In the genomic region with DNA sequence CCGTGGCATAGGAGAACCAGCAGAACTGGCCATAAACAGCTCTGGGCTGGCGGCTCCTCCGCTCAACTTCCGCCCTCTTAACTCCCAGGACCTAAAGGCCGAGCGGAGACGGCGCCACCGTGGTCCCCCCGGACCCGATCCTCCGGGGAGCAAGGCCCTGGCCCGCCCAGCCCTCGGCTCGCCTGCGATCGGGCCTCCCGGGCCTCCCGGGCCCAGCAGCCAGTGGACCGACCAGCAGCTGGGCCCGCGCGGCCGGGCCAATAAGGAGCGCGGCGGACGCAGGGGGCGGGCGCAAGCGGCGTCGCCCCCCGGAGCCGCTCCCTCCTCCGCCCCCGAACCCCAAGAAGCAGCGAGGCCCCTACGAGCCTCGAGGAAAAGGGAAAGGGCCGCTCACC, we compare ENCODE assay signal across 8 mouse cellular contexts. TPM values are rescaled to one million over a fixed set of nuclear protein-coding genes. Genes with fewer than 3 reads are reported as not detected.
A peak's percentile ranks its signal among the peaks of the same experiment; 100 is the strongest.
DNase-seq lines count a peak whose midpoint lies in the region; ATAC-seq and TF ChIP-seq lines count a peak whose summit lies in the region.

No protein-coding gene starts in this region.

- peak overlapping the region; percentile 93 for H3K9ac ChIP-seq in CH12.LX (ENCODE audit: insufficient read depth, low read depth)
- H3K9ac ChIP-seq in stomach, embryonic 14.5 days (replicated peaks; ENCODE audit: low read depth, low read length) = peak overlapping the region; percentile 95

- TF ChIP-seq POLR2A in CH12.LX (IDR thresholded peaks at IDR 0.05; ENCODE audit: low read depth, low read length) = no peak

- WGBS in stomach, embryonic 14.5 days = under 1% methylated on average over 37 of the region's 41 CpGs

- in situ Hi-C loops in CH12.LX (cut with MboI; ENCODE audit: low pct_ligation_motif_present, low pct_unique_long_range_greater_than_20kb, low sequenced_read_pairs) = no loop called here

- no peak overlapping the region for H3K4me2 ChIP-seq in CH12.LX (ENCODE audit: insufficient read depth, low read depth, poor library complexity, severe bottlenecking)
- peak overlapping the region; percentile 88 for H3K4me2 ChIP-seq in stomach, embryonic 14.5 days (replicated peaks; ENCODE audit: low read depth, low read length)

- H3K4me1 ChIP-seq in CH12.LX (ENCODE audit: control insufficient read depth in 1 of 2, insufficient read depth in 2 of 2) = peaks cover 9 to 62% of the 10 kb centered on the region in 2 experiments; a peak in 3 of 4 replicates
- H3K4me1 ChIP-seq in erythroblast, embryonic 14.5 days (ENCODE audit: control insufficient read depth) = peaks cover 53% of the 10 kb centered on the region
- H3K4me1 ChIP-seq in stomach, embryonic 14.5 days (ENCODE audit: control insufficient read depth, insufficient read depth, low read length) = 0 out of 2 replicates have a peak, but pooled peaks cover 3% of the 10 kb centered on the region

- H3K27ac ChIP-seq in CH12.LX (ENCODE audit: insufficient read depth, low read depth) = peak overlapping the region; percentile 91
- peak overlapping the region; percentile 98 for H3K27ac ChIP-seq in stomach, embryonic 14.5 days (ENCODE audit: low read length)

- DNase-seq in gastrocnemius, postnatal 25 days = peak; percentile 86
- DNase-seq in gastrocnemius, postnatal 10 days = no peak
- DNase-seq in CH12.LX (ENCODE audit: extremely low read depth) = no peak
- DNase-seq in liver = peak; percentile 87
- no peak for DNase-seq in cerebellum, postnatal 4 days (ENCODE audit: low spot score in 2 of 2)
- no peak for DNase-seq in adrenal gland, postnatal 4 days (ENCODE audit: low spot score in 2 of 2)

- peaks cover 22 to 48% of the 10 kb centered on the region in 2 experiments for H3K36me3 ChIP-seq in CH12.LX (replicated peaks in 1 of 2; ENCODE audit: control insufficient read depth in 1 of 2, insufficient read depth in 1 of 2, low read length in 1 of 2)
- peaks cover 66% of the 10 kb centered on the region for H3K36me3 ChIP-seq in erythroblast, embryonic 14.5 days (ENCODE audit: control insufficient read depth)
- H3K36me3 ChIP-seq in stomach, embryonic 14.5 days (ENCODE audit: control insufficient read depth, insufficient read depth, low read length) = peaks cover 7% of the 10 kb centered on the region; the same call in 1 of the 2 replicates

- H3K9me3 ChIP-seq in CH12.LX (replicated peaks; ENCODE audit: low read length) = peaks cover 13% of the 10 kb centered on the region
- H3K9me3 ChIP-seq in erythroblast, embryonic 14.5 days (ENCODE audit: control insufficient read depth, low read length) = no peaks in the 10 kb centered on the region
- no peaks in the 10 kb centered on the region for H3K9me3 ChIP-seq in stomach, embryonic 14.5 days (ENCODE audit: control insufficient read depth, low read depth, low read length)

- H3K27me3 ChIP-seq in CH12.LX (replicated peaks) = no peaks in the 10 kb centered on the region
- H3K27me3 ChIP-seq in erythroblast, embryonic 14.5 days (ENCODE audit: control insufficient read depth) = no peaks in the 10 kb centered on the region
- no peaks in the 10 kb centered on the region for H3K27me3 ChIP-seq in stomach, embryonic 14.5 days (ENCODE audit: control insufficient read depth, insufficient read depth, low read length)

- no peak for TF ChIP-seq RAD21 in CH12.LX (IDR thresholded peaks at IDR 0.05; ENCODE audit: low read depth, low read length)

- peak overlapping the region; percentile 86 to 92 (median 88) for H3K4me3 ChIP-seq in CH12.LX (replicated peaks in 1 of 3; ENCODE audit: low read depth in 2 of 3, low read length in 2 of 3, poor library complexity in 1 of 3)
- H3K4me3 ChIP-seq in erythroblast, embryonic 14.5 days (replicated peaks) = peak overlapping the region; percentile 97
- H3K4me3 ChIP-seq in stomach, embryonic 14.5 days (ENCODE audit: low read depth, low read length) = peak overlapping the region; percentile 97

- TF ChIP-seq CTCF in CH12.LX (conservative IDR thresholded peaks at IDR 0.05 in 1 of 2, IDR thresholded peaks at IDR 0.05 in 1 of 2; ENCODE audit: low read depth in 2 of 2, low read length in 2 of 2) = no peak

- H3K79me2 ChIP-seq in CH12.LX (replicated peaks; ENCODE audit: control insufficient read depth, extremely low read depth, insufficient read depth, poor library complexity, severe bottlenecking) = peaks cover 49% of the 10 kb centered on the region

- dilution Hi-C loops in CH12.LX (cut with MboI; ENCODE audit: extremely low pct_ligation_motif_present, extremely low pct_unique_long_range_greater_than_20kb, low sequenced_read_pairs) = no loop called here

- no peak for TF ChIP-seq EP300 in CH12.LX (IDR thresholded peaks at IDR 0.05; ENCODE audit: low read length)

- ATAC-seq in stomach, embryonic 14.5 days (ENCODE audit: insufficient number of reproducible peaks, insufficient read depth, low FRiP score, low read depth) = peak; percentile 81

TF ChIP-seq in CH12.LX, 34 proteins besides CTCF, POLR2A, EP300 and RAD21:
- TF ChIP-seq IRF4 (IDR thresholded peaks at IDR 0.05; ENCODE audit: low read depth, low read length) (0 out of 2 replicates have a peak, but pooled peaks have one; percentile 13), PAX5 (IDR thresholded peaks at IDR 0.05; ENCODE audit: low read length) (no peak), MAZ (IDR thresholded peaks at IDR 0.05; ENCODE audit: low read depth, low read length) (0 out of 2 replicates have a peak, but pooled peaks have one; percentile 18), NRF1 (IDR thresholded peaks at IDR 0.05; ENCODE audit: low read depth, low read length) (0 out of 2 replicates have a peak, but pooled peaks have one; percentile 27), MXI1 (IDR thresholded peaks at IDR 0.05; ENCODE audit: low read depth, low read length) (peak; percentile 5; the same call in 1 of the 2 replicates), UBTF (IDR thresholded peaks at IDR 0.05; ENCODE audit: low read depth, low read length) (peak; percentile 80)

RNA-seq across cellular contexts. Expression of a gene that starts 0.4 kb away (rescaled TPM):
- total RNA-seq in gastrocnemius, postnatal 25 days (2021) = 10 to 100 TPM; 16.7 to 16.9 TPM
- total RNA-seq in gastrocnemius, postnatal 10 days (2021) = 10 to 100 TPM; 33.8 to 43.3 TPM
- total RNA-seq in CH12.LX (2012; rRNA removed) = 77.2 and 87.1 TPM in 2 replicates
- 78.9 and 79.3 TPM in 2 replicates for total RNA-seq in CH12.LX (2014; rRNA removed)
- 70.0 and 77.0 TPM in 2 replicates for polyA plus RNA-seq in CH12.LX (2012; ENCODE audit: insufficient read length, low read depth)
- 7.8 and 8.4 TPM in 2 replicates for polyA plus RNA-seq in erythroblast, embryonic 14.5 days (2012)
- 158 and 161 TPM in 2 replicates for polyA plus RNA-seq in stomach, embryonic 14.5 days (2014; fragmentation: Nextera tagmentation; extraction: Ambion mirVana)
- total RNA-seq in adrenal gland, postnatal 4 days (2021) = 100 to 1,000 TPM; 148 to 152 TPM

RNA-seq across cellular contexts. Expression of a gene that starts 23.6 kb away (rescaled TPM):
- 10 to 100 TPM; 47.0 to 65.7 TPM for total RNA-seq in gastrocnemius, postnatal 25 days (2021)
- total RNA-seq in gastrocnemius, postnatal 10 days (2021) = 100 to 1,000 TPM in 1 of 2 experiments, 10 to 100 TPM in 1; 91.3 to 102 TPM
- total RNA-seq in CH12.LX (2012; rRNA removed) (54.3 and 59.1 TPM in 2 replicates), CH12.LX (2014; rRNA removed) (30.1 and 35.7 TPM in 2 replicates)
- 92.7 and 102 TPM in 2 replicates for polyA plus RNA-seq in CH12.LX (2012; ENCODE audit: insufficient read length, low read depth)
- 42.0 and 57.2 TPM in 2 replicates for polyA plus RNA-seq in erythroblast, embryonic 14.5 days (2012)
- polyA plus RNA-seq in stomach, embryonic 14.5 days (2014; fragmentation: Nextera tagmentation; extraction: Ambion mirVana) = 207 and 214 TPM in 2 replicates
- 100 to 1,000 TPM; 201 to 210 TPM for total RNA-seq in adrenal gland, postnatal 4 days (2021)

RNA-seq across cellular contexts. Expression of a gene that starts 26.2 kb away (rescaled TPM):
- total RNA-seq in gastrocnemius, postnatal 25 days (2021) = 10 to 100 TPM; 41.8 to 42.8 TPM
- total RNA-seq in gastrocnemius, postnatal 10 days (2021) = 10 to 100 TPM; 41.0 to 44.3 TPM
- 156 and 180 TPM in 2 replicates for total RNA-seq in CH12.LX (2012; rRNA removed)
- 111 and 126 TPM in 2 replicates for total RNA-seq in CH12.LX (2014; rRNA removed)
- polyA plus RNA-seq in CH12.LX (2012; ENCODE audit: insufficient read length, low read depth) = 262 and 284 TPM in 2 replicates
- polyA plus RNA-seq in erythroblast, embryonic 14.5 days (2012) = 3.3 and 5.1 TPM in 2 replicates
- polyA plus RNA-seq in stomach, embryonic 14.5 days (2014; fragmentation: Nextera tagmentation; extraction: Ambion mirVana) = 45.9 and 49.3 TPM in 2 replicates
- total RNA-seq in adrenal gland, postnatal 4 days (2021) = 100 to 1,000 TPM; 105 to 108 TPM

RNA-seq across cellular contexts. Expression of a gene that starts 59.5 kb away (rescaled TPM):
- total RNA-seq in gastrocnemius, postnatal 25 days (2021) = 10 to 100 TPM; 27.0 to 28.4 TPM
- 10 to 100 TPM; 34.8 to 35.4 TPM for total RNA-seq in gastrocnemius, postnatal 10 days (2021)
- total RNA-seq in CH12.LX (2012; rRNA removed) = 48.8 and 59.5 TPM in 2 replicates
- 123 and 129 TPM in 2 replicates for total RNA-seq in CH12.LX (2014; rRNA removed)
- polyA plus RNA-seq in CH12.LX (2012; ENCODE audit: insufficient read length, low read depth) = 52.0 and 57.6 TPM in 2 replicates
- 0.07 and 0.31 TPM in 2 replicates for polyA plus RNA-seq in erythroblast, embryonic 14.5 days (2012)
- polyA plus RNA-seq in stomach, embryonic 14.5 days (2014; fragmentation: Nextera tagmentation; extraction: Ambion mirVana) = 58.9 and 61.7 TPM in 2 replicates
- 10 to 100 TPM; 71.4 to 76.7 TPM for total RNA-seq in adrenal gland, postnatal 4 days (2021)

Comparison
In these comparisons a context has a peak if more than half of its experiments do, and no peak if none do; other contexts are left out.
1. DNase-seq: peak in gastrocnemius, postnatal 25 days (single experiment) and liver (single experiment); none in gastrocnemius, postnatal 10 days (single experiment), CH12.LX (single experiment), cerebellum, postnatal 4 days (0 of 2) and adrenal gland, postnatal 4 days (0 of 2).
2. Peak in every context shown above with its lines, with median percentiles within 50 percentile points of each other: H3K4me3 ChIP-seq.